Mouse (Mus musculus): ENCODE results near the gene Triap1.
"Not testable (repeated sequence)": the region's sequence is repeated elsewhere in the genome, so short reads cannot be mapped to it uniquely, and the experiment has no call there.

Gene Triap1

GRCm38 (mm10) chr5:115333626-115334025 is 7.4 kb upstream of the Triap1 start:
- DNase-seq (ENCODE audit: low spot score), result no peak

GRCm38 (mm10) chr5:115340007-115340406 is 1.0 kb upstream of the Triap1 start:
- no peak for DNase-seq (ENCODE audit: low spot score)

GRCm38 (mm10) chr5:115341314-115342165 is 515 bp downstream of the Triap1 start:
- DNase-seq (ENCODE audit: low spot score), result no peak

GRCm38 (mm10) chr5:115347564-115347963 is 6.5 kb downstream of the Triap1 start:
- peak; percentile 81 for DNase-seq (ENCODE audit: low spot score)

GRCm38 (mm10) chr5:115348546-115349224 is 7.7 kb downstream of the Triap1 start, which contains the start of gene Cox6a1:
TSS of gene Cox6a1 (minus strand) at chr5:115348981.
- peak; percentile 96 for DNase-seq (ENCODE audit: low spot score)

- DNase-seq (ENCODE audit: low spot score), result no peak
These were observed 8.2 kb downstream of the Triap1 start for GRCm38 (mm10) chr5:115349225-115349555.

GRCm38 (mm10) chr5:115351348-115351747 is 10.3 kb downstream of the Triap1 start:
- no peak for DNase-seq (ENCODE audit: low spot score)

- DNase-seq (ENCODE audit: low spot score), result no peak
These were observed 14.0 kb downstream of the Triap1 start for GRCm38 (mm10) chr5:115355070-115355469.

GRCm38 (mm10) chr5:115358872-115359271 is 17.8 kb downstream of the Triap1 start:
- peak; percentile 69 for DNase-seq (ENCODE audit: low spot score)

GRCm38 (mm10) chr5:115359438-115359837 is 18.4 kb downstream of the Triap1 start:
- DNase-seq (ENCODE audit: low spot score), result no peak

- no peak for DNase-seq (ENCODE audit: low spot score)
These were observed 18.9 kb downstream of the Triap1 start for GRCm38 (mm10) chr5:115359851-115360372.

GRCm38 (mm10) chr5:115362216-115362615 is 21.2 kb downstream of the Triap1 start:
- DNase-seq (ENCODE audit: low spot score), result no peak

- DNase-seq (ENCODE audit: low spot score), result no peak
These were observed 22.0 kb downstream of the Triap1 start for GRCm38 (mm10) chr5:115362819-115363714.

- no peak for DNase-seq (ENCODE audit: low spot score)
These were observed 23.8 kb downstream of the Triap1 start for GRCm38 (mm10) chr5:115364782-115365181.

GRCm38 (mm10) chr5:115371736-115372135 is 30.7 kb downstream of the Triap1 start:
- DNase-seq (ENCODE audit: low spot score), result no peak

- no peak for DNase-seq (ENCODE audit: low spot score)
These were observed 32.6 kb downstream of the Triap1 start for GRCm38 (mm10) chr5:115373441-115374203.

- DNase-seq (ENCODE audit: low spot score), result no peak
These were observed 33.3 kb downstream of the Triap1 start for GRCm38 (mm10) chr5:115374204-115374820.

GRCm38 (mm10) chr5:115375436-115375835 is 34.4 kb downstream of the Triap1 start:
- DNase-seq (ENCODE audit: low spot score), result no peak

- not testable (repeated sequence) for DNase-seq (ENCODE audit: low spot score)
These were observed 37.9 kb downstream of the Triap1 start for GRCm38 (mm10) chr5:115378882-115379281.

- no peak for DNase-seq (ENCODE audit: low spot score)
These were observed 50.9 kb downstream of the Triap1 start for GRCm38 (mm10) chr5:115391935-115392334.

- DNase-seq (ENCODE audit: low spot score), result no peak
These were observed 51.9 kb downstream of the Triap1 start for GRCm38 (mm10) chr5:115392969-115393368.

Data from spleen, adult 12 weeks (tissue).